Mouse (Mus musculus): ENCODE data around the gene Dlg5.

The Dlg5 gene

DNA sequence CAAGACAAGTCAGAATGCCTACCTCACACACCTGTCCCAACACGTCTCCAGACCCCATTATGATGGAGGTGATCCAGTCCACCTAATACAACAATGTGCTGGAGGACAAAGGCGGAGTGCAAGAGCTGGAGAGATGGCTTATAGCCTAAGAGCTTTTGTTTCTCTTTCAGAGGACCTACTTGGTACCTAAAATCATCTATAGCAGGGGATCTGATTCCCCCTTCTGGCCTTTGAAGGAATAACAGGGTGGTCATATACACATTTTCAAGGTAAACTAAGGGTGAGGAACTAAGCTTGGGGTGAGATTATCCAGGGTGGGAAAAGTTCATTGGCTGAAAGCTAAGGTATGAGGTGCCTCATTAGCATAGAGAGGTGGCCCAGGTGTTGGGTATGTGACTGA lies 27.9 kb upstream of the Dlg5 start:
- TF ChIP-seq CTCF (conservative IDR thresholded peaks at IDR 0.05; ENCODE audit: low read length), result peak; percentile 74
- no peak for TF ChIP-seq NANOG (IDR thresholded peaks at IDR 0.05; ENCODE audit: borderline replicate concordance, low read length)
- Histone ChIP-seq H3K9me3 (ENCODE audit: low read length) (peaks cover 9% of the 10 kb centered on the region; the same call in 1 of the 2 replicates), H3K4me3 (replicated peaks; ENCODE audit: low read length) (no peak overlapping the region), H3K4me1 (replicated peaks; ENCODE audit: low read depth, low read length) (peaks cover 16% of the 10 kb centered on the region), H3K27me3 (ENCODE audit: insufficient read depth, low read length) (no peaks in the 10 kb centered on the region), H3K36me3 (ENCODE audit: insufficient read depth, low read length) (no peaks in the 10 kb centered on the region)

DNA sequence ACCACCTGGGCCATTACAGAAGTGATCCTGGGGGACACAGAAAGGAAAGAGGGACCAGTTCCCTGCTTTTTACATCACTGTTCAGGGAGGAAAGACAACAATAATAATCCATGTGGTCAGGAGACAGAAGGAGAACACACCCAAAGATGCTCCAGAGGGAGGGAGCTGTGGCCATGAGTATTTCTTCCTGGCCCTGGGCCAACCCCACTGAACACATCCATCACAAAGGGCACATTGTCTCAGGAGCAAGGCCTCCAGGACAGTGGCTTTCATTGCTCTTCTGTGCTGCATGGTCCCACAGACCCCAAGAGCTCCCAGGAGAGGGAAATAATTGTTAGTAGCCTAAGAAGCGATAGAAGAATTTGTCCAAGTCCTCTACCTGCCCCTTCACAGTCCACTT lies 23.9 kb upstream of the Dlg5 start:
- TF ChIP-seq CTCF (conservative IDR thresholded peaks at IDR 0.05; ENCODE audit: low read length), result no peak
- TF ChIP-seq POU5F1 (IDR thresholded peaks at IDR 0.05; ENCODE audit: borderline replicate concordance, low read length), result no peak
- no peak for TF ChIP-seq NANOG (IDR thresholded peaks at IDR 0.05; ENCODE audit: borderline replicate concordance, low read length)

DNA sequence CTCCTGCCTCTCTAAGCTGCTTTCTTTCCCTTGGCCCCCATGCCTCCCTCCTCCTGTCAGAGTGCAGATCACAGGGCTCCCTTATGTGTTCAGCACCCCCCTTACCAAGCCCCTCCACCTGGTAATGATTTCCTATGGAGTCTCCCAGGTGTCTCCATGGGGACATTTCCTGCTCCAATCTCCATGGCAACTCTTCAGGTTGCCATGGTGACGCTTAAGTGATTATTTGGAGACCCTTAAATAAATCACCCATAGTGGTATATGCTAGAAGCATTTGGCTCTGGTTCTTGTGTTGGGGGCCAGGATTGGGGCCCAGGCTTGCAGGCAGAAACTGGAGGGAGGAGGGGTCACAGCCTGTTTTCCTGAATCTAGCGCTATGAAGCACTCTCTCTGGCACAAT lies 17.2 kb upstream of the Dlg5 start:
- Histone ChIP-seq H3K27me3 (ENCODE audit: insufficient read depth, low read length) (no peaks in the 10 kb centered on the region), H3K36me3 (ENCODE audit: insufficient read depth, low read length) (no peaks in the 10 kb centered on the region), H3K4me1 (replicated peaks; ENCODE audit: low read depth, low read length) (peaks cover 11% of the 10 kb centered on the region)

More for the DNA sequence above, 23.9 kb upstream of the Dlg5 start:
- Histone ChIP-seq H3K4me1 (replicated peaks; ENCODE audit: low read depth, low read length) (peaks cover 16% of the 10 kb centered on the region), H3K36me3 (ENCODE audit: insufficient read depth, low read length) (no peaks in the 10 kb centered on the region), H3K4me3 (replicated peaks; ENCODE audit: low read length) (no peak overlapping the region), H3K27me3 (ENCODE audit: insufficient read depth, low read length) (no peaks in the 10 kb centered on the region), H3K9me3 (ENCODE audit: low read length) (0 out of 2 replicates have a peak, but pooled peaks cover 4% of the 10 kb centered on the region)

DNA sequence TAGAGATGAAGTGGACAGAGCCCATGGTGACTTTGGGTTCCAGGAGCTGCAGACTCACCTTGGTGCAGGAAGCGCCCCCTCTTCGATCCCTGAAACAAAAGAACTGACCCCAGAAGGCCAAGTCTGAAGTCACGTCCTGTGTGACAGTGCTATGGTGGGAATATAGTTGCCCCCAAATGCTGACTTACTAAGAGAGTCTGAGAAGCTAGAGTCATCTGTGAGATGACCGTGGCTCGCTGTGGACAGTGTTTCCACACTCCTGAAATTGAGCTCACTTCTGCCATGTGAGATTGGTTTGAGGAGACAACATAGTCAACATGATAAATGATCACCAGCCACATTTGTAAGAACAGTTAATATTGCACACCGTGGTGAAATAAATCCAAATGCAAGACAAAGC lies 16.7 kb upstream of the Dlg5 start:
- Histone ChIP-seq H3K9me3 (ENCODE audit: low read length) (no peaks in the 10 kb centered on the region), H3K4me1 (replicated peaks; ENCODE audit: low read depth, low read length) (peaks cover 15% of the 10 kb centered on the region), H3K27me3 (ENCODE audit: insufficient read depth, low read length) (no peaks in the 10 kb centered on the region), H3K4me3 (replicated peaks; ENCODE audit: low read length) (no peak overlapping the region), H3K36me3 (ENCODE audit: insufficient read depth, low read length) (no peaks in the 10 kb centered on the region)
- no peak for TF ChIP-seq NANOG (IDR thresholded peaks at IDR 0.05; ENCODE audit: borderline replicate concordance, low read length)
- no peak for TF ChIP-seq POU5F1 (IDR thresholded peaks at IDR 0.05; ENCODE audit: borderline replicate concordance, low read length)
- TF ChIP-seq CTCF (conservative IDR thresholded peaks at IDR 0.05; ENCODE audit: low read length), result no peak

More for the DNA sequence above, 17.2 kb upstream of the Dlg5 start:
- Histone ChIP-seq H3K4me3 (replicated peaks; ENCODE audit: low read length) (no peak overlapping the region), H3K9me3 (ENCODE audit: low read length) (no peaks in the 10 kb centered on the region)
- no peak for TF ChIP-seq NANOG (IDR thresholded peaks at IDR 0.05; ENCODE audit: borderline replicate concordance, low read length)
- no peak for TF ChIP-seq POU5F1 (IDR thresholded peaks at IDR 0.05; ENCODE audit: borderline replicate concordance, low read length)
- TF ChIP-seq CTCF (conservative IDR thresholded peaks at IDR 0.05; ENCODE audit: low read length), result no peak

DNA sequence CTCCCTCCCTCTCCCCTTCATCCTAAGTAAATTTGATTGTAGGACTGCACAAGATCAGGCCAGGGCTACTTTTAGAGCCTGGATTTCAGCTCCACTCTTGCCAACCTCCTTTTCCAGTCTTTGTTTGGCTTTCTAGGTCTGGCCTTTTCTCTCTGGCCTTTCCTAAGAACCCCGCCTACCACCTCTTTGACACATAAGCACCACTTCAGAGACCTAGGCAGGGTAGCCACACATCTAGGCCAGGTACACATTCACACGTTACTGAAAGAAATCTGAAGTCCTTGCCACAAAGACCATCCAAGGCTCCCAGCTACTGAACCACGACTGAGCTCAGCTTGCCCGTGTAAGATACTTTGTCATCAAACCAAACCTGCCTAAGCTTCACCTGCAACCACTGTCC lies 14.7 kb upstream of the Dlg5 start:
- Histone ChIP-seq H3K4me1 (replicated peaks; ENCODE audit: low read depth, low read length) (peaks cover 26% of the 10 kb centered on the region), H3K4me3 (replicated peaks; ENCODE audit: low read length) (no peak overlapping the region), H3K9me3 (ENCODE audit: low read length) (no peaks in the 10 kb centered on the region), H3K27me3 (ENCODE audit: insufficient read depth, low read length) (no peaks in the 10 kb centered on the region), H3K36me3 (ENCODE audit: insufficient read depth, low read length) (no peaks in the 10 kb centered on the region)
- no peak for TF ChIP-seq CTCF (conservative IDR thresholded peaks at IDR 0.05; ENCODE audit: low read length)
- no peak for TF ChIP-seq POU5F1 (IDR thresholded peaks at IDR 0.05; ENCODE audit: borderline replicate concordance, low read length)
- no peak for TF ChIP-seq NANOG (IDR thresholded peaks at IDR 0.05; ENCODE audit: borderline replicate concordance, low read length)

DNA sequence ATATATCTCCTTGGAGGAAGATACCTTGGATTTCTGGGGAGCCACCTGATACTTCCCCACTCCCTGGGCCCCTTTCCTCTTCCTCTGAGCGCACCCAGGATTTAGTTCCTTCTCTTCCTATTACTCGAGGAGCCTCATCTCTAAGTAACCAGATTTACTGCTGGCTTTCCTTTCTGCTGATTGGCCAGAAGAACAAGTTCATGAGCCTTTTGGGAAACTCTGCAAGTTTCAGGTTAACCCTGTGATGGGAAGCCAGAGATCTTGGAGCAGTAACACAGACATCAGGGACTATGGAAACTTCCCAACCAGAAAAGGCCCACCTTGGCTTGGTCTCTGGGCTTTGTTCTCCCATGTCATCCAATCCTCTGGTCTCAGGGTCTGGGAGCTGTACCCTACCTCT lies 10.2 kb upstream of the Dlg5 start:
- TF ChIP-seq POU5F1 (IDR thresholded peaks at IDR 0.05; ENCODE audit: borderline replicate concordance, low read length) (no peak), NANOG (IDR thresholded peaks at IDR 0.05; ENCODE audit: borderline replicate concordance, low read length) (no peak), CTCF (conservative IDR thresholded peaks at IDR 0.05; ENCODE audit: low read length) (no peak)
- Histone ChIP-seq H3K4me3 (replicated peaks; ENCODE audit: low read length) (no peak overlapping the region), H3K4me1 (replicated peaks; ENCODE audit: low read depth, low read length) (peaks cover 55% of the 10 kb centered on the region), H3K9me3 (ENCODE audit: low read length) (no peaks in the 10 kb centered on the region), H3K27me3 (ENCODE audit: insufficient read depth, low read length) (no peaks in the 10 kb centered on the region), H3K36me3 (ENCODE audit: insufficient read depth, low read length) (no peaks in the 10 kb centered on the region)

DNA sequence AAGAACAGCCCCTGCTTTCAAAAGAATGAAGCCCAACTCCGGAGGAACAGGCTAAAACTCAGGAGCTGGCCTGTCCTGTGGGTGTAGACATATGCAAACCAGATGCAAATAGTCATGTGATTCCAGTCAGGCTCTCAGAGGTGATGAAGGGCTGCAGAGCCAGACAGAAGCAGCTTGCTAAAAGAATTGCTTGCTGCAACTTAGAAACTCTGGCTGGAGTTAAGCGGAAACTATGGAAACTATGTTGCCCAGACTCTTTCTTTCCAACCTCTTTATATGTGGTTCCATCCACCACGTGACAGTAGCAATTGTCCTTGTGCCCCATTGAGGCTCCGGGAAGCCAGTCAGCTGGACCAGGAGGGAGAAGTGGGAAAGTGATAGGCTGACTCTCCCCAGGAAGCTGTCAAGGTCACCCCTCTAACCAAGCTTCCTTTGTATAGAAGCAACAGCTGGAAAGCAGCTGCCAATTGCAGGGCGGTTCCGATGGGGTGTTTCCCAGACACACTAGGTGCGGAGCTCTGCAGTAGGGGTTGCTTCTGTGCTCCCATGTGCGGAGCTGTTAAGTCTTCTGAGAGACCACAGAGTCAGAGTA lies 8.0 kb upstream of the Dlg5 start:
- TF ChIP-seq NANOG (IDR thresholded peaks at IDR 0.05; ENCODE audit: borderline replicate concordance, low read length) (peak; percentile 47; the same call in 1 of the 2 replicates), CTCF (conservative IDR thresholded peaks at IDR 0.05; ENCODE audit: low read length) (no peak), POU5F1 (IDR thresholded peaks at IDR 0.05; ENCODE audit: borderline replicate concordance, low read length) (no peak)
- H3K9me3 ChIP-seq (ENCODE audit: low read length), result no peaks in the 10 kb centered on the region
- H3K27me3 ChIP-seq (ENCODE audit: insufficient read depth, low read length), result no peaks in the 10 kb centered on the region
- no peaks in the 10 kb centered on the region for H3K36me3 ChIP-seq (ENCODE audit: insufficient read depth, low read length)
- peaks cover 74% of the 10 kb centered on the region for H3K4me1 ChIP-seq (replicated peaks; ENCODE audit: low read depth, low read length)
- H3K4me3 ChIP-seq (replicated peaks; ENCODE audit: low read length), result peak overlapping the region; percentile 53

DNA sequence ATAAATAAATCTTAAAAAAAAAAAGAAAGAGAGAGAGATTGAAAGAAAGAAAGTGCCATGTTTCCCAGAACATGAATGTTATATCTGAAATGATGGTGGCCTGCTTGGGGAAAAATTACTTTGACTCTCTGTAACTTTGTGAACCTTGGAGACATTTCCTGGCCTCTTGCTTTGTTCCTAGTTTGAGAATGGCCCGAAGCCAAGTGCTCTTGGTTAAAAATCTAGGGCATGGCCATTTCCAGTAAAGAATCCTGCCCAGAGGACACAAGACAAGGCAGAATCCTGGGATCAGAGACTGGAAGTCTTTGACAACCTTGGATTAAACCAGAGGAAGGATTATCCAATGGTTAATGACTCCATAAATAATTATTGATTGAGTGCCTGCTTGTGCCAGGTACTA lies 5.6 kb upstream of the Dlg5 start:
- Histone ChIP-seq H3K36me3 (ENCODE audit: insufficient read depth, low read length) (no peaks in the 10 kb centered on the region), H3K27me3 (ENCODE audit: insufficient read depth, low read length) (peaks cover 20% of the 10 kb centered on the region), H3K4me1 (replicated peaks; ENCODE audit: low read depth, low read length) (peaks cover 77% of the 10 kb centered on the region), H3K4me3 (replicated peaks; ENCODE audit: low read length) (no peak overlapping the region), H3K9me3 (ENCODE audit: low read length) (no peaks in the 10 kb centered on the region)
- TF ChIP-seq CTCF (conservative IDR thresholded peaks at IDR 0.05; ENCODE audit: low read length) (no peak), NANOG (IDR thresholded peaks at IDR 0.05; ENCODE audit: borderline replicate concordance, low read length) (no peak)

DNA sequence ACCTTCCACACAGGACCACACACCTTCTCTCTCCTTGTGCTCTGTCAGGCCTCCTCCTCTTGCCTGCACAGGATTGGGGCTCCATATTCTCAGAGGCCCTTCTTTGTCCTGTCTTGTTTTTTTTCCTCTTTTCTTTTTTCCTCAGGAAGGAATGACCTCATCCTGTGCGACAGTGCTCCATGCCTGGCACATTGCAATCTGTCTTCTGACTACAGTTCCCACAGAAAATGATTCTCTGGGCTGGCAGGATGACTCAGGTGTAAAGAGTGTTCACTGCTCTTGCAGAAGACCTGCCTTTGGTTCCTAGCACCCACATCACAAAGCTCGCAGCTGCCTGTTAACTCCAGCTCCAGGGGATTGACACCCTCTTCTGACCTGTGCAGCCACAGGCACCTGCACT lies 4.2 kb upstream of the Dlg5 start:
- no peaks in the 10 kb centered on the region for H3K9me3 ChIP-seq (ENCODE audit: low read length)

More for the DNA sequence above, 4.2 kb upstream of the Dlg5 start:
- H3K4me3 ChIP-seq (replicated peaks; ENCODE audit: low read length), result no peak overlapping the region
- no peak for TF ChIP-seq POU5F1 (IDR thresholded peaks at IDR 0.05; ENCODE audit: borderline replicate concordance, low read length)
- TF ChIP-seq CTCF (conservative IDR thresholded peaks at IDR 0.05; ENCODE audit: low read length), result no peak
- no peak for TF ChIP-seq NANOG (IDR thresholded peaks at IDR 0.05; ENCODE audit: borderline replicate concordance, low read length)
- H3K36me3 ChIP-seq (ENCODE audit: insufficient read depth, low read length), result no peaks in the 10 kb centered on the region
- peaks cover 24% of the 10 kb centered on the region for H3K27me3 ChIP-seq (ENCODE audit: insufficient read depth, low read length)
- peaks cover 68% of the 10 kb centered on the region for H3K4me1 ChIP-seq (replicated peaks; ENCODE audit: low read depth, low read length)
